Mouse (Mus musculus): ENCODE data around the gene 9430015G10Rik.

- TF ChIP-seq GATA1 (IDR thresholded peaks at IDR 0.05; ENCODE audit: borderline replicate concordance, low read length) (no peak), FLI1 (IDR thresholded peaks at IDR 0.05; ENCODE audit: low read length) (no peak)
These were observed 24.3 kb downstream of the 9430015G10Rik start for GRCm38 (mm10) chr4:156133943-156134605.

All from megakaryocyte, embryonic 14.5 days (primary cell).